Mouse (Mus musculus) kidney, adult 2 months (tissue): ENCODE results near the gene Nars2. TPM values are rescaled to one million over a fixed set of nuclear protein-coding genes. Genes with fewer than 3 reads are reported as not detected.

Experiments
- DNase-seq: peaks from one replicate; pipeline ENCODE4 v3.0.0; 2021
- H3K27ac ChIP-seq: fragments of 200-500 bp; 2 replicates; pipeline ENCODE4 v1.5.1; 2012; ENCODE audit warnings: low read depth, low read length, control low read depth, inconsistent platforms; ENCODE audit not compliant: insufficient read depth
- H3K27me3 ChIP-seq: fragments of 200-500 bp; replicated peaks from 2 replicates; pipeline ENCODE4 v1.6.1; 2012; ENCODE audit warnings: mild to moderate bottlenecking, moderate library complexity, low read length, inconsistent platforms; ENCODE audit not compliant: control insufficient read depth, insufficient read depth
- H3K36me3 ChIP-seq: fragments of 200-500 bp; 2 replicates; pipeline ENCODE4 v1.6.1; 2012; ENCODE audit warnings: mild to moderate bottlenecking, moderate library complexity, low read length, inconsistent platforms; ENCODE audit not compliant: control insufficient read depth, insufficient read depth
- H3K4me1 ChIP-seq: fragments of 200-500 bp; 2 replicates; pipeline ENCODE4 v1.6.1; 2011; ENCODE audit warnings: low read length; ENCODE audit not compliant: control insufficient read depth, insufficient read depth
- H3K4me3 ChIP-seq: fragments of 200-500 bp; 2 replicates; pipeline ENCODE4 v1.5.1; 2011; ENCODE audit warnings: mild to moderate bottlenecking, low read depth, low read length, control low read depth; ENCODE audit not compliant: insufficient read depth
- CTCF ChIP-seq: fragments of 200-500 bp; conservative IDR thresholded peaks from 2 replicates; pipeline ENCODE4 v1.5.1; 2011; ENCODE audit warnings: low read depth, mild to moderate bottlenecking, control low read depth, low read length, moderate library complexity, mixed read lengths; ENCODE audit not compliant: insufficient read depth, insufficient read length
- POLR2A ChIP-seq: fragments of 200-500 bp; IDR thresholded peaks from one replicate; pipeline ENCODE4 v1.6.1; 2011; ENCODE audit warnings: low read depth, low read length, control low read depth
- WGBS: fragments of 180-500 bp; shearing (Covaris S2); methylation state at CpG from one replicate; pipeline ENCODE4 v1.1.7; 2018; 5-methylcytosine and 5-hydroxymethylcytosine counted together
- polyA plus RNA-seq: library from polyadenylated mRNA; depleted of rRNA; stranded (reverse); fragments of >200 nt; gene quantifications from 2 replicates; pipeline ENCODE4 v1.2.3, GENCODE M21; 2012

Nars2 gene
- polyA plus RNA-seq, 1 experiment = 5.2 TPM

GRCm38 (mm10) chr7:96907971-96908680 is 43.2 kb upstream of the Nars2 start:
- H3K36me3 ChIP-seq = no peaks in the 10 kb centered on the region
- WGBS = 85% methylated on average over 16 of the region's 16 CpGs
- no peaks in the 10 kb centered on the region for H3K4me1 ChIP-seq
- TF ChIP-seq CTCF (no peak), POLR2A (no peak)
- no peak overlapping the region for H3K27ac ChIP-seq
- H3K4me3 ChIP-seq = no peak overlapping the region
- no peaks in the 10 kb centered on the region; the same call in 1 of the 2 replicates for H3K27me3 ChIP-seq
- no peak for DNase-seq

- Histone ChIP-seq H3K27ac (no peak overlapping the region), H3K4me3 (no peak overlapping the region), H3K27me3 (no peaks in the 10 kb centered on the region; the same call in 1 of the 2 replicates), H3K4me1 (no peaks in the 10 kb centered on the region), H3K36me3 (no peaks in the 10 kb centered on the region)
- WGBS = 60% methylated on average over 5 of the region's 5 CpGs
- peak; percentile 22 for DNase-seq
- TF ChIP-seq POLR2A (no peak), CTCF (no peak)
Measured at GRCm38 (mm10) chr7:96909856-96910255, 41.4 kb upstream of the Nars2 start.

DNA sequence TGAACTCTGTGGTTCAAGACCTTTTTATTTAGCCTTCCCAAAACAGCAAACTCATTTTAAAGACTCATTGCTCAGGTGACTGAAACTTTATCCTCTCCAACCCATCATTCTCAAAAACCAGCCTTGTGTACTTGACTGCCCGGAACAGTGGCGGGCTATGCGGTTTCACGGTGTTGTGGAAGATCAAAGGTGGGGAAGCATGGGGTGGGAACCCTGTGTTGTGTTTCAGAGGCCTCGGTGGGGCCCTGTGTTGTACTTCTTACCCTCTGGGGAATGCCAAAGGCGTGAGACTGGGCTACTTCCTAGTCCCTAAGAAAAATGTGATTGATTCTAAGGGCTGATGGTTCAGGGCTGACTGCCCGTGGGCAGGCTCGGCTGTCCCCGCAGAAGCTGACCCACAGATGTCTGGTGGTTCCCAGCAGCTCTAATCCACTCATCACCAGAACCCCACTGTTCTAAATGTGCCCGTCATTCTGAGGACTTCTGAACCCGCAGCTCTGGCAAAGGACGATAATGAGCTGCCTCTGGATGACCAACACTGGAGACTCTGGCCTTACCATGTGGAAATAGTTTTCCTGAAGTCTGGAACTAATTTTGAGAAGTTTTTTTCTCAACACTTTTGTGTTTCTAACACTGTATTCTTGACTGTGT is 40.9 kb upstream of the Nars2 start:
- whole genome bisulfite sequencing = 62% methylated on average over 12 of the region's 12 CpGs
- Histone ChIP-seq H3K4me3 (no peak overlapping the region), H3K27ac (no peak overlapping the region), H3K4me1 (no peaks in the 10 kb centered on the region), H3K36me3 (no peaks in the 10 kb centered on the region), H3K27me3 (no peaks in the 10 kb centered on the region; the same call in 1 of the 2 replicates)
- TF ChIP-seq POLR2A = no peak
- no peak for TF ChIP-seq CTCF
- no peak for DNase-seq

DNA sequence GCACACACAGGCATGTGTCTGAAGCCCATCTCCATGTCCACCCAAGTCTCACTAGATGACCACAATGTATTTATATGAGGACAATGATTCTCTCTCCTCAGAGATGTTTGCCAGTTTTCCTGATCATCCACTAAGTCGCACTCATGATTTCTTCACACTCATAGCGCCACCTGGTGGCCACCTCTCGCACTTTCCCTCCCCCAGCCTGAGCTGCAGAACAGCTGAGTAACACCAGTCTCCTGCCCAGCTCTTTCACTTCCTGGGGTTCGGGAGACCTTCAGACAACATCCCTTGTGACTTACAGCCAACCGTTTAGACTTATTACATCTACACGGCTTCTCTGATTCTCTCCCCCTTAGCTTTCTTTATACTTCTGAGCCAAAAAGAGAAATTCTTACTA is 37.3 kb upstream of the Nars2 start:
- Histone ChIP-seq H3K27me3 (no peaks in the 10 kb centered on the region; the same call in 1 of the 2 replicates), H3K36me3 (no peaks in the 10 kb centered on the region), H3K4me3 (no peak overlapping the region), H3K4me1 (no peaks in the 10 kb centered on the region), H3K27ac (no peak overlapping the region)
- 2% methylated on average over 6 of the region's 6 CpGs for WGBS
- TF ChIP-seq POLR2A (no peak), CTCF (peak; percentile 93)
- peak; percentile 80 for DNase-seq

DNA sequence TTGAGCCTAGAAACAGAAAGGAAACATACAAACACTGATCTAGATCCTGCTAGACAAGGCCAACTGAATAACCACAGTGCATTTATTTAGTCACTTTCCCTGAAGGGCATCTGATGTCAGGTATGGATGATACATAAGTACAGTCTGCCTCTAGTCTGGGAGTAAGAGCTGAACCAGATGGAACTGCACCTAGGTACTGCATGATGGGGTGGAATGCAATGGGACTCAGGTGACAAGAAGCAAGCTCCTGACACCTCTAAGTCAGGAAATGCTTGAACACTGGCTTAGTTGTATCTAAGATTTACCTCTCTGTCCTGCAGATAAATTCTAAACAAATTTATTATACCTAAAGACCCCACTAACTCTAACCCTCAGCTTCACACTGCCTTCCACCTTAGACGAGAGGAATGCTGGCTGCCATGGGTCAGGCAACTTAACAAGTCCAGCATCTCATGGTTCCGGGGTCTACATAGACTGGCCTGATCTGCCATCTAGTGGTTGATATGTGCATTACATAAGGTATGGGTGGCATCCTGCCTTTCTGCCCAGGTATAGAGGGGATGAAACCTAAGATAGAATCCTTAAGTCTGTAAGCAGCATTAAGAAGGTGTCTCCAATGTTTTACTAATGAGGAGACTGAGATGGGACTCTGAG is 35.7 kb upstream of the Nars2 start:
- Histone ChIP-seq H3K4me1 (no peaks in the 10 kb centered on the region), H3K36me3 (no peaks in the 10 kb centered on the region), H3K27me3 (no peaks in the 10 kb centered on the region; the same call in 1 of the 2 replicates), H3K27ac (no peak overlapping the region), H3K4me3 (no peak overlapping the region)
- peak; percentile 75 for DNase-seq
- TF ChIP-seq CTCF = peak; percentile 90
- no peak for TF ChIP-seq POLR2A
- 0% methylated on average over 2 of the region's 2 CpGs for WGBS

- Histone ChIP-seq H3K4me1 (no peaks in the 10 kb centered on the region), H3K36me3 (no peaks in the 10 kb centered on the region), H3K4me3 (no peak overlapping the region), H3K27me3 (no peaks in the 10 kb centered on the region), H3K27ac (no peak overlapping the region)
- no peak for TF ChIP-seq CTCF
- TF ChIP-seq POLR2A = no peak
- no peak for DNase-seq
- WGBS = 70% methylated on average over 7 of the region's 7 CpGs
Measured at GRCm38 (mm10) chr7:96920447-96921095, 30.7 kb upstream of the Nars2 start.
